Mouse (Mus musculus): Measurements from ENCODE around the gene Vmn1r21. TPM values are rescaled to one million over a fixed set of nuclear protein-coding genes. Genes with fewer than 3 reads are reported as not detected.
"Not testable (repeated sequence)": the region's sequence is repeated elsewhere in the genome, so short reads cannot be mapped to it uniquely, and the experiment has no call there.

The Vmn1r21 gene
- not detected in 2 replicates for polyA plus RNA-seq (2015; fragmentation: Nextera tagmentation; extraction: Ambion mirVana)

DNA sequence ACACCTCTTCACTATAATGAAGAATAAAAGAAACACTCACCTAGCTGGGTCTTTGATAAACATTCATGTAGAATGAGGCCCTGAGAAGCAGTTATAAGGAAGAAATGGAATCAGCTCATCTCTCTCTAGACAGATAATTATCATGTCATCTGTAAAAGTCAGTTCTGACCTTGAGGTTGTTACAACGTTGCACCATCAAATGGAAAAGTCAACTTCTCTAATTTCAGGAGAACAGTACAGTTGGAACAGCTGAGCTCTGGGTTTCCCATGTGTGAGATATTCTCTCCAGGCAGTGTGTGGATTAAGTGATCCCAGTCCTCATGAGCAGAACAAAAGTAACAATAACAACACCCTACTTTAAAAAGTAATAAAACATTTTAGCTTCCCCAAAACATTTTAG is at the start of gene Vmn1r21:
Vmn1r21 (minus strand) TSS at position 58 of the 400 bp plus-strand sequence.
- Histone ChIP-seq H3K27me3 (replicated peaks) (no peaks in the 10 kb centered on the region), H3K27ac (replicated peaks) (no peak within 1 kb of the TSS), H3K4me2 (no peak within 1 kb of the TSS), H3K4me3 (replicated peaks) (no peak within 1 kb of the TSS), H3K36me3 (no peaks in the 10 kb centered on the region), H3K9me3 (replicated peaks) (no peaks in the 10 kb centered on the region), H3K9ac (replicated peaks) (no peak within 1 kb of the TSS), H3K4me1 (no peaks in the 10 kb centered on the region)
- no peak for ATAC-seq (ENCODE audit: low FRiP score)
- WGBS: 84% methylated on average over 1 of the region's 1 CpGs

DNA sequence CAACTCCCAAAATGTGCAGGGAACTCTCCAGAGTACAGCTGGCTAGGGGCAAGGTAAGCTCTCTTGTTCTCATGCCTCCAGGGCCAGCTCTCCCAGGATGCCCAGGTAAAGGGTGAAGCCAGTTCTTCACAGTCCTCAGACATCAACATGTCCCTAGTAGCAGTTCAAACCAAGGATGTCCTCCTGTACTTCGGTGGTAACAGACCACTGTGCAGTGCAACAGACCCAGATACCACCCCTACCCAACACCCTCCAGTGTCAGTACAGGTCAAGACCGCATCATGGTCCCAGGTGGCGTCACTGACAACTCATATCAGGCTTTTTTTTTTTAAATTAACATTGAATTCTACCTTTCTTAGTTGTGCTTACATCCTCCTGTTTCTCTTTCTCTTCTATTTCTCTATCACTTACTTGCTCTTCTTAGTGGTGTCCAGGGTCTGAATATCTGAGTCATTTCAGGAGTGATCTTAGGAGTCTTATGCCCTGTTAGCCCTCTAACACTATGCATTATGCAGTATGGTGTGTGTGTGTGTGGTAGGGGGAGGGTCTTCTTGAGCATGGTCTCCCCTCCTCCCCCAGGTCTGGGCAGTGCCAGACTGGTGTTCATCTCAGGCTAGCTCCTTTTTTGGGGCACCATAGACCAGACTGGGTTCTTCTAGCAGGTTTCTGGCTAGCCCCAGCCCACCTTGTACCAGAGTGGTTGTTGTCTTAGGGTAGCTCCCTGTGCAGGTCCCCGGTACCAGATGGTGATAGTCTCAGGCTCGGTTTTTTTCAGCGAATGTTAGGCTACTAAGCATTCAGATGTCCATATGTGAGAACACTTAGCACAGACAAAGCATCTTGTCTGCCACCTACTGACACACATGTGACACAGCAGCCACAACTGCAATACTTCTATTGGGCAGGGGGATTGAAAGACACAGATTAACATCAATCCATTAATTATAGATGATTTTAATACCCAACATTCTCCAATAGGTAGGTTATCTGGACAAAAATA is 9.2 kb upstream of the Vmn1r21 start:
- H3K27me3 ChIP-seq (replicated peaks): no peaks in the 10 kb centered on the region
- H3K36me3 ChIP-seq: no peaks in the 10 kb centered on the region
- H3K9ac ChIP-seq (replicated peaks): no peak overlapping the region
- peaks cover 2% of the 10 kb centered on the region; the same call in 1 of the 2 replicates for H3K4me1 ChIP-seq
- no peaks in the 10 kb centered on the region for H3K9me3 ChIP-seq (replicated peaks)
- peak; percentile 86 for ATAC-seq (ENCODE audit: low FRiP score)
- H3K4me2 ChIP-seq: peak overlapping the region; percentile 48
- 57% methylated on average over 6 of the region's 6 CpGs for WGBS
- no peak overlapping the region for H3K27ac ChIP-seq (replicated peaks)
- no peak overlapping the region for H3K4me3 ChIP-seq (replicated peaks)

DNA sequence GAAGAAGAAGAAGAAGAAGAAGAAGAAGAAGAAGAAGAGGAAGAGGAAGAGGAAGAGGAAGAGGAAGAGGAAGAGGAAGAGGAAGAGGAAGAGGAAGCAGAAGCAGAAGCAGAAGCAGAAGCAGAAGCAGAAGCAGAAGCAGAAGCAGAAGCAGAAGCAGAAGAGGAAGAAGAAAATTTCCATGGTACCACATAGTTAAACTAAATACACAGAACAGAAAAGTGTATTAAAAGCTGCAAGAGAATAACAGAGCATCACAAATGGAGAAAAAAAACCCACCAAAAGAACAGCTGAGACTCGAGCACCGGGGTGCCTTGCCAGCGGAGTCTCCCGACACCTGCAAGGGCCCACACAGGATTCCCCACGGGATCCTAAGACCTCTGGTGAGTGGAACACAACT is 1.0 kb upstream of the Vmn1r21 start:
- not testable (repeated sequence) for H3K27ac ChIP-seq (replicated peaks); H3K4me3 ChIP-seq (replicated peaks); H3K27me3 ChIP-seq (replicated peaks); H3K9ac ChIP-seq (replicated peaks); H3K4me1 ChIP-seq; H3K36me3 ChIP-seq; H3K4me2 ChIP-seq; H3K9me3 ChIP-seq (replicated peaks); ATAC-seq (ENCODE audit: low FRiP score)
- WGBS: 93% methylated on average over 5 of the region's 5 CpGs

- WGBS: 85% methylated on average over 2 of the region's 2 CpGs
- no peaks in the 10 kb centered on the region for H3K4me1 ChIP-seq
- H3K36me3 ChIP-seq: no peaks in the 10 kb centered on the region
- H3K27me3 ChIP-seq (replicated peaks): no peaks in the 10 kb centered on the region
- no peak overlapping the region for H3K27ac ChIP-seq (replicated peaks)
- ATAC-seq (ENCODE audit: low FRiP score): no peak
- H3K9me3 ChIP-seq (replicated peaks): no peaks in the 10 kb centered on the region
- no peak overlapping the region for H3K9ac ChIP-seq (replicated peaks)
- no peak overlapping the region for H3K4me2 ChIP-seq
- H3K4me3 ChIP-seq (replicated peaks): no peak overlapping the region
These were observed 10.3 kb downstream of the Vmn1r21 start for GRCm38 (mm10) chr6:57839693-57840408.

- Histone ChIP-seq H3K9ac (replicated peaks) (peak overlapping the region; percentile 94), H3K4me1 (peaks cover 18% of the 10 kb centered on the region), H3K9me3 (replicated peaks) (no peaks in the 10 kb centered on the region), H3K27me3 (replicated peaks) (no peaks in the 10 kb centered on the region), H3K36me3 (no peaks in the 10 kb centered on the region), H3K4me2 (peak overlapping the region; percentile 68), H3K4me3 (replicated peaks) (peak overlapping the region; percentile 83), H3K27ac (replicated peaks) (peak overlapping the region; percentile 96)
- no peak; the same call in 1 of the 2 replicates for ATAC-seq (ENCODE audit: low FRiP score)
- 12% methylated on average over 5 of the region's 5 CpGs for WGBS
These were observed 24.9 kb downstream of the Vmn1r21 start for GRCm38 (mm10) chr6:57825259-57825715.

GRCm38 (mm10) chr6:57824422-57825258 is 25.5 kb downstream of the Vmn1r21 start, which contains the start of gene Vopp1:
TSS of gene Vopp1 (minus strand) at chr6:57825159.
- Histone ChIP-seq H3K36me3 (no peaks in the 10 kb centered on the region), H3K4me3 (replicated peaks) (peak within 1 kb of the TSS; percentile 83), H3K27me3 (replicated peaks) (no peaks in the 10 kb centered on the region), H3K4me2 (peak within 1 kb of the TSS; percentile 68), H3K9me3 (replicated peaks) (no peaks in the 10 kb centered on the region), H3K9ac (replicated peaks) (peak within 1 kb of the TSS; percentile 94), H3K4me1 (peaks cover 18% of the 10 kb centered on the region), H3K27ac (replicated peaks) (peak within 1 kb of the TSS; percentile 96)
- ATAC-seq (ENCODE audit: low FRiP score): peak; percentile 91
- WGBS: under 1% methylated on average over 80 of the region's 87 CpGs

- no peaks in the 10 kb centered on the region for H3K9me3 ChIP-seq (replicated peaks)
These were observed 26.7 kb downstream of the Vmn1r21 start for GRCm38 (mm10) chr6:57823461-57823860.

DNA sequence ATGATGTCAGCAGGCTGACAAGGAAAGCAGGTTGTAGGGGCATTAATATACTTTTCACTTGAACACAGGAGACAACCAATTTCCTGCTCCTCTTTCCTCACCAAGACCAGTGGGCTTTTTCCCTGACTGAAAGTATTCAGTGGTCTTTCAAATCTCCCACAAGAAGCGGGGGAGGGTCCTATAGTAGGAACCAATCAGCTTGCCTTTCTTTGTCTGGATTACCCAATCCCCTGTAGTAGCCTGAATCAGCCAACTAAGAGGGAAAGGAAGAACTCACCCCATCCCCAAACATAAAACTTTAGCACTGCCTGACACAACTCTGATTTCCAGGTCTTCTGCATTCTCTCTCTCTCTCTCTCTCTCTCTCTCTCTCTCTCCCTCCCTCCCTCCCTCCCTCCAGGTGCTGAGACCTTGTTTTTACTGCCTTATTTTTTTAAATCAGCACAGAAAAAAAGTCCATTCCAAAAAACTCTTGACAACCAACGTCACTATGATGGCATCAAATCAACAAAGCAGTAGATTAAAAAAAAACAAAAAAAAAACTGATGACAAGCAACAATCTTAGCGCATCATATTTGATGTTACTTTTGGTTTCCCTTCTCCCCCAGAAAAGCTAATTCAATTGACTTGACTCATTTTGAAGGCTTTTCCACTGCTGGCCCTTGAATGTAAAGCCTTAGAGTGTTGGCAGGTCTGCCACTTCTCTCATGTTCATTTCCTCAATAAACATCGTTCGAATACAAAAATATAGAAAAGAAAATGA is 27.3 kb downstream of the Vmn1r21 start:
- no peak overlapping the region; the same call in 1 of the 2 replicates for H3K9ac ChIP-seq (replicated peaks)
- peak overlapping the region; percentile 68 for H3K4me2 ChIP-seq
- H3K27me3 ChIP-seq (replicated peaks): no peaks in the 10 kb centered on the region
- WGBS: 69% methylated on average over 5 of the region's 5 CpGs
- H3K4me1 ChIP-seq: peaks cover 18% of the 10 kb centered on the region
- ATAC-seq (ENCODE audit: low FRiP score): peak; percentile 73
- H3K36me3 ChIP-seq: no peaks in the 10 kb centered on the region
- H3K27ac ChIP-seq (replicated peaks): no peak overlapping the region
- no peaks in the 10 kb centered on the region for H3K9me3 ChIP-seq (replicated peaks)
- 0 out of 2 replicates have a peak overlapping the region, but pooled peaks have one; percentile 17 for H3K4me3 ChIP-seq (replicated peaks)

More at GRCm38 (mm10) chr6:57823461-57823860, 26.7 kb downstream of the Vmn1r21 start:
- H3K27ac ChIP-seq (replicated peaks): no peak overlapping the region
- H3K4me1 ChIP-seq: peaks cover 18% of the 10 kb centered on the region
- 0 out of 2 replicates have a peak overlapping the region, but pooled peaks have one; percentile 17 for H3K4me3 ChIP-seq (replicated peaks)
- H3K9ac ChIP-seq (replicated peaks): no peak overlapping the region
- WGBS: 32% methylated on average over 3 of the region's 3 CpGs
- H3K36me3 ChIP-seq: no peaks in the 10 kb centered on the region
- no peak for ATAC-seq (ENCODE audit: low FRiP score)
- H3K4me2 ChIP-seq: peak overlapping the region; percentile 68
- H3K27me3 ChIP-seq (replicated peaks): no peaks in the 10 kb centered on the region

- Histone ChIP-seq H3K4me3 (replicated peaks) (no peak overlapping the region), H3K4me2 (no peak overlapping the region), H3K4me1 (no peaks in the 10 kb centered on the region), H3K27ac (replicated peaks) (no peak overlapping the region), H3K36me3 (peaks cover 3% of the 10 kb centered on the region), H3K9ac (replicated peaks) (no peak overlapping the region), H3K9me3 (replicated peaks) (0 out of 2 replicates have a peak, but pooled peaks cover under 1% of the 10 kb centered on the region), H3K27me3 (replicated peaks) (no peaks in the 10 kb centered on the region)
- ATAC-seq (ENCODE audit: low FRiP score): no peak
- 95% methylated on average over 2 of the region's 2 CpGs for WGBS
These were observed 35.7 kb downstream of the Vmn1r21 start for GRCm38 (mm10) chr6:57814436-57814940.

Measured in neural tube, embryonic 15.5 days (tissue).